Mouse (Mus musculus) midbrain, embryonic 11.5 days (tissue): ENCODE data around the gene Sort1. TPM values are rescaled to one million over a fixed set of nuclear protein-coding genes. Genes with fewer than 3 reads are reported as not detected.

Source experiments
- polyA plus RNA-seq: library from polyadenylated mRNA; unstranded; fragments of >200 nt; fragmentation: Nextera tagmentation; extraction: Ambion mirVana; gene quantifications from 2 replicates; pipeline ENCODE4 v1.2.1, GENCODE M21; 2014

Sort1 gene
- polyA plus RNA-seq, 1 experiment from 2014 or later, result 27.0 TPM

Other genes with a start within 250 kb of the Sort1 start
- gene Gstm4, start 239.2 kb upstream of the Sort1 start, polyA plus RNA-seq, result 15.2 and 15.8 TPM in 2 replicates
- 31.2 and 37.0 TPM in 2 replicates for gene Ampd2, start 197.4 kb upstream of the Sort1 start, polyA plus RNA-seq
- gene Gnat2, start 191.3 kb upstream of the Sort1 start, polyA plus RNA-seq, result 0.30 and 0.90 TPM in 2 replicates
- gene Gnai3, start 137.9 kb upstream of the Sort1 start, polyA plus RNA-seq, result 217 and 240 TPM in 2 replicates
- 0.19 and 0.40 TPM in 2 replicates for gene Gpr61, start 129.2 kb upstream of the Sort1 start, polyA plus RNA-seq
- gene Amigo1, start 97.7 kb upstream of the Sort1 start, polyA plus RNA-seq, result 4.2 and 4.3 TPM in 2 replicates
- 2.3 and 3.0 TPM in 2 replicates for gene Cyb561d1, start 82.9 kb upstream of the Sort1 start, polyA plus RNA-seq
- 16.9 and 18.3 TPM in 2 replicates for gene Atxn7l2, start 73.1 kb upstream of the Sort1 start, polyA plus RNA-seq
- 0.93 and 1.3 TPM in 2 replicates for gene Sypl2, start 57.4 kb upstream of the Sort1 start, polyA plus RNA-seq
- 274 and 295 TPM in 2 replicates for gene Psma5, start 27.2 kb upstream of the Sort1 start, polyA plus RNA-seq
- 0.12 TPM in 1 of 2 replicates, not detected in the other for gene Mybphl, start 80.8 kb downstream of the Sort1 start, polyA plus RNA-seq
- 59.3 and 68.1 TPM in 2 replicates for gene Psrc1, start 99.8 kb downstream of the Sort1 start, polyA plus RNA-seq
- 61.9 and 65.2 TPM in 2 replicates for gene Celsr2, start 131.5 kb downstream of the Sort1 start, polyA plus RNA-seq
- gene Sars, start 161.1 kb downstream of the Sort1 start, polyA plus RNA-seq, result 196 and 213 TPM in 2 replicates